In genomic region chr1:177711418-177711817, GRCm38 (mm10) we compare ENCODE assay signal across 14 mouse cellular contexts. TPM values are rescaled to one million over a fixed set of nuclear protein-coding genes. Genes with fewer than 3 reads are reported as not detected.
DNase-seq lines count a peak whose midpoint lies in the region; ATAC-seq and TF ChIP-seq lines count a peak whose summit lies in the region.
"Had no signal": no experiment of that assay in that cellular context is flagged by ENCODE, and none has a peak within 500 bp of the region (broad histone marks: within the 10 kb centered on the region; RNA-seq: fewer than 3 reads in every experiment).

No protein-coding gene starts in this region.

- 64% methylated on average over 2 of the region's 2 CpGs for WGBS in kidney, adult 2 months
- 68% methylated on average over 2 of the region's 2 CpGs for WGBS in intestine, embryonic 15.5 days
- 39% methylated on average over 2 of the region's 2 CpGs for WGBS in heart, embryonic 11.5 days (ENCODE audit: insufficient replicate concordance)

- H3K4me3 ChIP-seq in kidney, adult 2 months (ENCODE audit: insufficient read depth, low read depth, low read length) = no peak overlapping the region
- H3K4me3 ChIP-seq in intestine, embryonic 15.5 days (replicated peaks) = no peak overlapping the region
- no peak overlapping the region for H3K4me3 ChIP-seq in heart, embryonic 11.5 days (ENCODE audit: low read depth, low read length)
- H3K4me3 ChIP-seq: heart, embryonic 10.5 days; hindbrain, embryonic 13.5 days; limb, embryonic 10.5 days; neural tube, embryonic 13.5 days had no signal

- DNase-seq in kidney, adult 2 months = no peak
- DNase-seq in kidney, adult 18-20 months = no peak
- peak; percentile 60 for DNase-seq in MEL-GATA-1-ER (ENCODE audit: extremely low read depth, low read depth)
- no peak for DNase-seq in heart, postnatal 14 days
- DNase-seq in right cerebral cortex, postnatal 25 days = no peak

- H3K27me3 ChIP-seq in kidney, adult 2 months (replicated peaks; ENCODE audit: control insufficient read depth, insufficient read depth, low read length) = no peaks in the 10 kb centered on the region
- H3K27me3 ChIP-seq in intestine, embryonic 15.5 days (replicated peaks) = no peaks in the 10 kb centered on the region
- H3K27me3 ChIP-seq in heart, embryonic 11.5 days (ENCODE audit: control insufficient read depth, insufficient read depth, low read length) = no peaks in the 10 kb centered on the region
- H3K27me3 ChIP-seq: hindbrain, embryonic 13.5 days; neural tube, embryonic 13.5 days had no signal

- peak overlapping the region; percentile 16 for H3K27ac ChIP-seq in kidney, adult 2 months (ENCODE audit: insufficient read depth, low read depth, low read length)
- H3K27ac ChIP-seq in intestine, embryonic 15.5 days = 0 out of 2 replicates have a peak overlapping the region, but pooled peaks have one; percentile 36
- H3K27ac ChIP-seq in heart, embryonic 11.5 days (ENCODE audit: low read depth, low read length) = no peak overlapping the region
- H3K27ac ChIP-seq: heart, embryonic 10.5 days; hindbrain, embryonic 13.5 days; limb, embryonic 10.5 days; neural tube, embryonic 13.5 days had no signal

- no peaks in the 10 kb centered on the region for H3K9me3 ChIP-seq in intestine, embryonic 15.5 days
- H3K9me3 ChIP-seq in heart, embryonic 11.5 days (replicated peaks; ENCODE audit: control insufficient read depth, low read length) = no peaks in the 10 kb centered on the region
- H3K9me3 ChIP-seq: limb, embryonic 10.5 days had no signal

- intact Hi-C loops in heart, postnatal 14 days (cut with DNase I) = no loop called here

- H3K4me2 ChIP-seq in intestine, embryonic 15.5 days (replicated peaks) = no peak overlapping the region
- no peak overlapping the region for H3K4me2 ChIP-seq in heart, embryonic 11.5 days
- H3K4me2 ChIP-seq: hindbrain, embryonic 13.5 days; neural tube, embryonic 13.5 days had no signal

- TF ChIP-seq CTCF in kidney, adult 2 months (conservative IDR thresholded peaks at IDR 0.05; ENCODE audit: insufficient read depth, insufficient read length, low read depth, low read length) = no peak

- peak; percentile 90 for ATAC-seq in intestine, embryonic 15.5 days
- ATAC-seq in megakaryocyte-erythroid progenitor cell, adult 5-6 weeks (replicated peaks; ENCODE audit: low FRiP score, low TSS enrichment, poor library complexity, severe bottlenecking) = peak; percentile 97
- no peak for ATAC-seq in heart, embryonic 11.5 days (replicated peaks; ENCODE audit: insufficient number of reproducible peaks, low FRiP score, low TSS enrichment)

- H3K4me1 ChIP-seq in kidney, adult 2 months (ENCODE audit: control insufficient read depth, insufficient read depth, low read length) = peaks cover 9% of the 10 kb centered on the region
- no peaks in the 10 kb centered on the region for H3K4me1 ChIP-seq in intestine, embryonic 15.5 days (replicated peaks)
- no peaks in the 10 kb centered on the region for H3K4me1 ChIP-seq in heart, embryonic 11.5 days (ENCODE audit: control insufficient read depth, insufficient read depth, low read length)
- H3K4me1 ChIP-seq: hindbrain, embryonic 13.5 days; neural tube, embryonic 13.5 days had no signal

- no peaks in the 10 kb centered on the region for H3K36me3 ChIP-seq in kidney, adult 2 months (ENCODE audit: control insufficient read depth, insufficient read depth, low read length)
- no peaks in the 10 kb centered on the region for H3K36me3 ChIP-seq in intestine, embryonic 15.5 days
- no peaks in the 10 kb centered on the region for H3K36me3 ChIP-seq in heart, embryonic 11.5 days (ENCODE audit: control insufficient read depth, insufficient read depth, low read length)
- H3K36me3 ChIP-seq: heart, embryonic 10.5 days; hindbrain, embryonic 13.5 days; limb, embryonic 10.5 days; neural tube, embryonic 13.5 days had no signal

- no peak for TF ChIP-seq POLR2A in kidney, adult 2 months (IDR thresholded peaks at IDR 0.05; ENCODE audit: low read depth, low read length)

- no peak overlapping the region for H3K9ac ChIP-seq in intestine, embryonic 15.5 days
- H3K9ac ChIP-seq in heart, embryonic 11.5 days (ENCODE audit: low read depth, low read length) = no peak overlapping the region
- H3K9ac ChIP-seq: hindbrain, embryonic 13.5 days; neural tube, embryonic 13.5 days had no signal

RNA-seq across cellular contexts. Expression of gene 1700016C15Rik, which starts 18.2 kb away (rescaled TPM):
- 4.0 and 6.5 TPM in 2 replicates for polyA plus RNA-seq in kidney, adult 2 months (2012; rRNA removed)
- 0.19 TPM in 1 of 2 replicates, not detected in the other for polyA plus RNA-seq in intestine, embryonic 15.5 days (2015; fragmentation: Nextera tagmentation; extraction: Ambion mirVana)
- not detected in 2 replicates for total RNA-seq in megakaryocyte-erythroid progenitor cell, adult 5-6 weeks (2014; fragmentation: Nextera tagmentation)
- not detected in 2 replicates for total RNA-seq in megakaryocyte-erythroid progenitor cell, adult 5-6 weeks (2017)
- total RNA-seq in heart, postnatal 14 days (2021) = not detected
- polyA plus RNA-seq in heart, embryonic 11.5 days (2014; fragmentation: Nextera tagmentation; extraction: Ambion mirVana) = not detected in 2 replicates
- total RNA-seq: layer of hippocampus, adult 18-20 months had no signal
- polyA plus RNA-seq: brain, embryonic 14.5 days; heart, embryonic 10.5 days; limb, embryonic 10.5 days; neural tube, embryonic 13.5 days had no signal
